Mouse (Mus musculus) limb, embryonic 14.5 days (tissue): ENCODE measurements around the gene Rtp2. TPM values are rescaled to one million over a fixed set of nuclear protein-coding genes. Genes with fewer than 3 reads are reported as not detected.

Experiments used
- ATAC-seq: fragments of 200-750 bp; cut with Nextera tagmentation; 2 replicates; pipeline ENCODE4 v1.8.0; 2017; ENCODE audit warnings: low read depth, moderate number of reproducible peaks, moderate TSS enrichment; ENCODE audit not compliant: low FRiP score
- DNase-seq: peaks from one replicate; pipeline ENCODE4 v3.0.0-alpha.2; 2015; ENCODE audit warnings: low spot score
- H3K27ac ChIP-seq: fragments of 300-500 bp; sonication (generic); replicated peaks from 2 replicates; pipeline ENCODE4 v1.5.1; 2014; ENCODE audit warnings: low read depth, mild to moderate bottlenecking, low read length, moderate library complexity, mixed read lengths
- H3K27me3 ChIP-seq: fragments of 300-500 bp; sonication (generic); 2 replicates; pipeline ENCODE4 v1.6.1; 2014; ENCODE audit warnings: low read length, mixed read lengths; ENCODE audit not compliant: control insufficient read depth, insufficient read depth
- H3K36me3 ChIP-seq: fragments of 300-500 bp; sonication (generic); 2 replicates; pipeline ENCODE4 v1.6.1; 2014; ENCODE audit warnings: mild to moderate bottlenecking, low read length, moderate library complexity, mixed read lengths; ENCODE audit not compliant: control insufficient read depth, insufficient read depth
- H3K4me1 ChIP-seq: fragments of 300-500 bp; sonication (generic); 2 replicates; pipeline ENCODE4 v1.6.1; 2014; ENCODE audit warnings: antibody characterized with exemption, low read length, mixed read lengths; ENCODE audit not compliant: control insufficient read depth, insufficient read depth
- H3K4me2 ChIP-seq: fragments of 300-500 bp; sonication (generic); replicated peaks from 2 replicates; pipeline ENCODE4 v1.6.1; 2014; ENCODE audit warnings: low read depth, mild to moderate bottlenecking, low read length, moderate library complexity; ENCODE audit not compliant: severe bottlenecking
- H3K4me3 ChIP-seq: fragments of 300-500 bp; sonication (generic); replicated peaks from 2 replicates; pipeline ENCODE4 v1.5.1; 2014; ENCODE audit warnings: low read length
- H3K9ac ChIP-seq: fragments of 300-500 bp; sonication (generic); 2 replicates; pipeline ENCODE4 v1.6.1; 2014; ENCODE audit warnings: mild to moderate bottlenecking, low read depth, low read length, moderate library complexity; ENCODE audit not compliant: severe bottlenecking
- H3K9me3 ChIP-seq: fragments of 300-500 bp; sonication (generic); 2 replicates; pipeline ENCODE4 v1.6.1; 2016; ENCODE audit warnings: low read length; ENCODE audit not compliant: control insufficient read depth
- POLR2A ChIP-seq: fragments of 200-500 bp; IDR thresholded peaks from 2 replicates; pipeline ENCODE4 v1.8.0; 2012; ENCODE audit warnings: inconsistent platforms, mild to moderate bottlenecking, moderate library complexity, borderline replicate concordance; ENCODE audit not compliant: insufficient read depth, insufficient read length; ENCODE audit errors: extremely low read depth
- WGBS: fragments of 180-500 bp; shearing (Covaris S2); extraction: QIAGEN DNeasy Blood & Tissue Kit; methylation state at CpG from one replicate; pipeline ENCODE4 v1.1.7; 2014; 5-methylcytosine and 5-hydroxymethylcytosine counted together
- polyA plus RNA-seq, 2 experiments: library from polyadenylated mRNA; depleted of rRNA in 1 of 2; stranded (reverse) in 1 of 2; unstranded in 1 of 2; fragments of >200 nt; fragmentation: Nextera tagmentation in 1 of 2; extraction: Ambion mirVana in 1 of 2; gene quantifications; 2 replicates each; pipeline versions ENCODE4 v1.2.1 to v1.2.3; 2012 to 2014

Gene Rtp2
- polyA plus RNA-seq, 2 experiments = not detected

GRCm38 (mm10) chr16:23947654-23948053 lies 15.5 kb upstream of the Rtp2 start:
- no peak for ATAC-seq

GRCm38 (mm10) chr16:23944801-23945200 lies 12.6 kb upstream of the Rtp2 start:
- no peak for TF ChIP-seq POLR2A
- no peak overlapping the region for H3K27ac ChIP-seq
- no peak overlapping the region for H3K9ac ChIP-seq
- no peaks in the 10 kb centered on the region for H3K4me1 ChIP-seq
- H3K36me3 ChIP-seq = no peaks in the 10 kb centered on the region
- DNase-seq (peak; percentile 34), ATAC-seq (peak; percentile 37; the same call in 1 of the 2 replicates)
- no peak overlapping the region for H3K4me3 ChIP-seq
- H3K4me2 ChIP-seq = no peak overlapping the region
- no peaks in the 10 kb centered on the region for H3K27me3 ChIP-seq
- 36% methylated on average over 3 of the region's 3 CpGs for WGBS
- no peaks in the 10 kb centered on the region for H3K9me3 ChIP-seq

More at GRCm38 (mm10) chr16:23947654-23948053, 15.5 kb upstream of the Rtp2 start:
- no peak for TF ChIP-seq POLR2A
- H3K36me3 ChIP-seq = no peaks in the 10 kb centered on the region
- H3K4me1 ChIP-seq = no peaks in the 10 kb centered on the region
- no peak overlapping the region for H3K4me3 ChIP-seq
- H3K4me2 ChIP-seq = no peak overlapping the region
- H3K27me3 ChIP-seq = no peaks in the 10 kb centered on the region
- no peak overlapping the region for H3K27ac ChIP-seq
- WGBS = 85% methylated on average over 6 of the region's 6 CpGs
- DNase-seq = no peak
- no peaks in the 10 kb centered on the region for H3K9me3 ChIP-seq
- H3K9ac ChIP-seq = no peak overlapping the region

DNA sequence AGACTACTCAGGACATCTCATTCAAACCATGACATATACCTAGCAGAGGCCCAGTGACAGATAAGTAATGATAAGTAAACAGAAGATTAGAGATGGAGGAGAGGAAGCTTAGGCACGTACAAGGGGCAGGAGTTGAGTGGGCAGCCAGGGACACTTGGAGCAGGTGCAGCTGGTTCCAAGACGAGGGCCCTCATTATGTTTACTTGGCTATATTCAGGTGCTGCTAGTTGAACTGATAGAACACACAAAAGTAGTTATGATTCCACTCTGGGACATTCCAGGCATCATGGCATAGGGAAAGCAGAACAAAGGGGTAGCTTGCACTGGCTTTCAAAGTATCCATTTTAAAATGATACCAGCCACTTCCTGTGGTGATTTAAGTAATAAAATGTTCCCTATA lies 2.2 kb upstream of the Rtp2 start:
- no peaks in the 10 kb centered on the region for H3K4me1 ChIP-seq
- 75% methylated on average over 2 of the region's 2 CpGs for WGBS
- no peak overlapping the region for H3K4me2 ChIP-seq
- ATAC-seq = no peak
- H3K9ac ChIP-seq = no peak overlapping the region
- no peak for DNase-seq
- H3K36me3 ChIP-seq = no peaks in the 10 kb centered on the region
- no peak overlapping the region for H3K27ac ChIP-seq
- no peaks in the 10 kb centered on the region for H3K27me3 ChIP-seq
- no peak overlapping the region for H3K4me3 ChIP-seq
- TF ChIP-seq POLR2A = no peak
- H3K9me3 ChIP-seq = no peaks in the 10 kb centered on the region

DNA sequence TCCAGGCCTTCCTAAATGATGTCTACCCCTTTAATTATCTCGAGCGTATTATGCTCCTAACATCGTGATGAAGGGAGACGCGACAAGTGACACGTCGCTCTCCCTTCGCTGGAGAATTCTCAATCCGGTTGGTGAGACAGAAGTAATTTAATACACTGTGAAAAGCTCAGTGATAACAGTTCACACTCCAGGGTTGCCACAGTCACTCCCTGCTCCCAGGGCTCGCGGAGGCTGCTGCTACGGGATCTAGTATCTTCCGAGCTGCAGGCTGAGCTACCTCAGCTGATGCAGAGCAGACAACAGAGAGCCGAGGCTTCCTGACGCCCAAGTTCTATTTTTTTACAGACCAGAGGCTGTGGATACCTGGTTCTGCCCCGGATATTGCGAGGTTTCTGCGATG lies 919 bp downstream of the Rtp2 start:
- TF ChIP-seq POLR2A = no peak
- Histone ChIP-seq H3K4me1 (no peaks in the 10 kb centered on the region), H3K4me2 (no peak overlapping the region), H3K4me3 (no peak overlapping the region), H3K9me3 (no peaks in the 10 kb centered on the region), H3K36me3 (no peaks in the 10 kb centered on the region), H3K27me3 (no peaks in the 10 kb centered on the region), H3K27ac (no peak overlapping the region), H3K9ac (no peak overlapping the region)
- 68% methylated on average over 18 of the region's 18 CpGs for WGBS
- ATAC-seq (no peak), DNase-seq (no peak)

GRCm38 (mm10) chr16:23930426-23931073 lies 1.6 kb downstream of the Rtp2 start:
- no peaks in the 10 kb centered on the region for H3K4me1 ChIP-seq
- no peak overlapping the region for H3K27ac ChIP-seq
- no peaks in the 10 kb centered on the region for H3K36me3 ChIP-seq
- no peak for DNase-seq
- H3K27me3 ChIP-seq = no peaks in the 10 kb centered on the region
- WGBS = 81% methylated on average over 3 of the region's 3 CpGs
- no peaks in the 10 kb centered on the region for H3K9me3 ChIP-seq
- no peak overlapping the region for H3K4me2 ChIP-seq
- no peak for TF ChIP-seq POLR2A
- no peak for ATAC-seq
- H3K4me3 ChIP-seq = no peak overlapping the region
- no peak overlapping the region for H3K9ac ChIP-seq
